Mouse (Mus musculus): ENCODE measurements at regions not wholly inside any gene's neighbourhood (a gene's known extent, or its start where the extent isn't known, plus 50 kb on each side); places are given as distances from the start of the nearest gene placed in this dataset.

- no peak for TF ChIP-seq MAFK (IDR thresholded peaks at IDR 0.05; ENCODE audit: insufficient replicate concordance, low read length)
- no peak for TF ChIP-seq POLR2A (IDR thresholded peaks at IDR 0.05; ENCODE audit: low read depth, low read length)
- no peak for TF ChIP-seq CTCF (conservative IDR thresholded peaks at IDR 0.05 in 1 of 2, IDR thresholded peaks at IDR 0.05 in 1 of 2; ENCODE audit: low read depth in 2 of 2, low read length in 2 of 2)
- TF ChIP-seq EP300 (IDR thresholded peaks at IDR 0.05; ENCODE audit: low read length): no peak
- no peak for TF ChIP-seq ZNF384 (IDR thresholded peaks at IDR 0.05; ENCODE audit: low read depth, low read length)
- TF ChIP-seq USF2 (conservative IDR thresholded peaks at IDR 0.05; ENCODE audit: low read depth, low read length): no peak
- TF ChIP-seq IRF4 (IDR thresholded peaks at IDR 0.05; ENCODE audit: low read depth, low read length): no peak
Measured at GRCm38 (mm10) chr11:43313996-43314395, 112.1 kb downstream of the Pttg1 start.
